Comparison of ENCODE assay signal across 11 mouse cellular contexts in the genomic region with DNA sequence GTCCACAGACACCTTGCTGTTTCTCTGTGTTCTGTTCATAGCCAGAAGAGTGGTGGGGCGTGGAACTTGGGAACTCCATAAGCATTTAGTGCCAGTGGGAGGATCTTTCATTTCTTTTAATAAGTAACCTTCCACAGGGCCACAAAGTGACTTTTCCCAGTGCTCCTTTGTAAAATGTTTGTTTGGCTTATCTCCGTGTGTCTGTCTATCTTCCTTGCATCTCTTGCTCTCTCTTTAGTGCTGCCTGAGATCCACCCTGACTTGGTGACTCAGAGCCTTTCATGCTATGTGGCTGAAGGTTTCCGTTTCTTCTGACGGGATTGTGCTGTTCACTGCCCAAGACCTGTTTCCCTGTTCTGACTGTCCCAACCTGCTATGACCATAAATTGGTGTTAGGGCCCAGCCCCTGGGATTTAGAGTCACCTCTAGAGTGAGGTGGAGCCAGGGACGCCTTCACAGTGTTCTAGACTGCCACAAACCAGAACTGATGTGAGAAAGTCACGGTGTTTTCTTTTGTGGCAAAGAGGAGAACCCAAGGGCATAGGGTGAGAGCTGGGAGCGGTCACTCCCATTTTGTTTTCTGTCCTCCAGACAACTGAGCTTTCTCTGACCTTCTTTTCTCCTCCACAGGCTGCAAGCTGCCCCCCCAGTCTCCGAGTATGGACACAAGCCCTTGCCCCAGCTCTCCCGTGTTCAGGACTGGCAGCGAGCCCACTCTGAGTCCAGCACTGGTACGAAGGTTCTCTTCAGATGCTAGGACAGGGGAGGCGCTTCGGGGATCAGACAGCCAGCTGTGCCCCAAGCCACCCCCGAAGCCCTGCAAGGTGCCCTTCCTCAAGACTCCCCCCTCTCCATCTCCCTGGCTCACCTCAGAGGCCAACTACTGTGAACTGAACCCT.
A peak's percentile ranks its signal among the peaks of the same experiment; 100 is the strongest.
DNase-seq lines count a peak whose midpoint lies in the region; ATAC-seq and TF ChIP-seq lines count a peak whose summit lies in the region.
"Had no signal": no experiment of that assay in that cellular context is flagged by ENCODE, and none has a peak within 500 bp of the region (broad histone marks: within the 10 kb centered on the region; RNA-seq: fewer than 3 reads in every experiment).

No protein-coding gene starts in this region.

- no peak for TF ChIP-seq POLR2A in myocyte (IDR thresholded peaks at IDR 0.05; ENCODE audit: insufficient read length, low read depth)

- DNase-seq in adrenal gland, adult 2 months, result peak; percentile 42
- DNase-seq in adrenal gland, postnatal 4 days (ENCODE audit: low spot score in 2 of 2), result no peak
- peak; percentile 70 for DNase-seq in ZHBTc4 (ENCODE audit: low read depth, low spot score)
- DNase-seq in kidney, postnatal 0 days (ENCODE audit: low spot score), result no peak
- no peak for DNase-seq in left cerebral cortex, postnatal 4 days
- DNase-seq in urinary bladder, postnatal 36 days (ENCODE audit: low spot score in 2 of 2), result no peak
- no peak for DNase-seq in frontal cortex, postnatal 36 days (ENCODE audit: low spot score in 2 of 2)
- DNase-seq: lung, postnatal 36 days had no signal

- no peaks in the 10 kb centered on the region for H3K27me3 ChIP-seq in kidney, postnatal 0 days (ENCODE audit: insufficient read depth, low read length)
- H3K27me3 ChIP-seq in myocyte (ENCODE audit: control insufficient read depth, insufficient read depth, insufficient read length), result no peaks in the 10 kb centered on the region
- H3K27me3 ChIP-seq: forebrain, embryonic 15.5 days had no signal

- H3K9ac ChIP-seq in kidney, postnatal 0 days (ENCODE audit: low read depth, low read length), result no peak overlapping the region
- H3K9ac ChIP-seq: forebrain, embryonic 15.5 days had no signal

- WGBS in kidney, postnatal 0 days, result 66% methylated on average over 14 of the region's 14 CpGs

- intact Hi-C loops in left cerebral cortex, postnatal 4 days (cut with DNase I), result no loop called here

- peaks cover 10% of the 10 kb centered on the region for H3K79me2 ChIP-seq in myocyte (ENCODE audit: control insufficient read depth, insufficient read depth)

- no peaks in the 10 kb centered on the region for H3K9me3 ChIP-seq in kidney, postnatal 0 days (replicated peaks; ENCODE audit: low read length)
- H3K9me3 ChIP-seq: forebrain, embryonic 15.5 days had no signal

- no peak overlapping the region for H3ac ChIP-seq in myocyte (ENCODE audit: control insufficient read depth, insufficient read length)

- H3K4me2 ChIP-seq in kidney, postnatal 0 days (ENCODE audit: low read length), result peak overlapping the region; percentile 8
- peak overlapping the region; percentile 33 for H3K4me2 ChIP-seq in myocyte (ENCODE audit: low read depth)
- H3K4me2 ChIP-seq: forebrain, embryonic 15.5 days had no signal

- no peaks in the 10 kb centered on the region for H3K36me3 ChIP-seq in kidney, postnatal 0 days (ENCODE audit: insufficient read depth, low read length)
- H3K36me3 ChIP-seq in myocyte (ENCODE audit: control insufficient read depth, insufficient read depth), result peaks cover 8% of the 10 kb centered on the region
- H3K36me3 ChIP-seq: forebrain, embryonic 15.5 days had no signal

- peak overlapping the region; percentile 89 for H3K27ac ChIP-seq in kidney, postnatal 0 days
- H3K27ac ChIP-seq: forebrain, embryonic 15.5 days had no signal

- TF ChIP-seq CTCF in kidney, postnatal 0 days (IDR thresholded peaks at IDR 0.05; ENCODE audit: low read depth), result no peak

- H3K4me3 ChIP-seq in kidney, postnatal 0 days (replicated peaks; ENCODE audit: low read depth, low read length), result no peak overlapping the region
- no peak overlapping the region for H3K4me3 ChIP-seq in myocyte
- H3K4me3 ChIP-seq: forebrain, embryonic 15.5 days had no signal

- 0 out of 2 replicates have a peak, but pooled peaks have one; percentile 5 for ATAC-seq in kidney, postnatal 0 days (replicated peaks; ENCODE audit: low FRiP score, low read depth)
- ATAC-seq: forebrain, embryonic 15.5 days; midbrain, embryonic 16.5 days had no signal

- peaks cover 16% of the 10 kb centered on the region; the same call in 1 of the 2 replicates for H3K4me1 ChIP-seq in kidney, postnatal 0 days (replicated peaks; ENCODE audit: insufficient read depth, low read length)

TF ChIP-seq in myocyte, 11 proteins besides CTCF, POLR2A, EP300 and RAD21:
- TF ChIP-seq SRF (IDR thresholded peaks at IDR 0.05; ENCODE audit: control insufficient read depth, insufficient read length, low read depth) (no peak), CEBPB (IDR thresholded peaks at IDR 0.05; ENCODE audit: insufficient read depth, poor library complexity, severe bottlenecking) (no peak), TCF3 (IDR thresholded peaks at IDR 0.05; ENCODE audit: insufficient read length, low read depth) (no peak)

Comparison
In these comparisons a context has a peak if more than half of its experiments do, and no peak if none do; other contexts are left out.
1. DNase-seq: peak in adrenal gland, adult 2 months (single experiment) and ZHBTc4 (single experiment); none in adrenal gland, postnatal 4 days (0 of 2), kidney, postnatal 0 days (single experiment), left cerebral cortex, postnatal 4 days (single experiment), urinary bladder, postnatal 36 days (0 of 2) and frontal cortex, postnatal 36 days (0 of 2).